Mouse (Mus musculus) induced T-regulatory cell, adult 2 months (primary cell): ENCODE measurements around the gene Tpcn2.

Experiments used
- DNase-seq: peaks from one replicate; pipeline ENCODE4 v3.0.0-alpha.2; 2012; ENCODE audit warnings: low read depth

The Tpcn2 gene

DNA sequence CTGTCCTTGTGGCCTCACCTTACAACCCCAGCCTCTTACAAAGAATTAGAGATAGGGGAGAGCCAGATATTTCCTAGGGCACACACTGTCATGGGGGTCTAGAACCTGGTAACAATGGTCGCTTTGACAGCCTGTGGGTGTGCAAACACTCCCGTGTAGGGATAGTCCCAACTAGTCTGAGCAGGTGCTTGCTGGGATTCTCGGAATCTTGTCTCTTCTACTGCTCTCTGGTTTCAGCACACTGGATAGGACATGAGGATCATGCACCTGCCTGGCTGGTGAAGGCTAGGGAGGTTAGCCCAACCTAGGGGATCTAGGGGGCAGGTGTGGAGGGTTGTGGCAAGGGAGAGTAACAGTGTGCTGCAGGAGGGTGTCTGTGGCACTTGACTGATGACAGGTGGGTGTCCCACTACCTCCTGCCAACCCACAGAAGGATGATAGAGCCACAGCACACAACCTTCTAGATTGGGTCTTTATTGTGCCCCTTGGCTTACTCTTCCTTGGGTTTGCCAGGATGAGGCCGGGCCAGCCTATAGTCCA lies 78.4 kb downstream of the Tpcn2 start:
- DNase-seq = no peak

DNA sequence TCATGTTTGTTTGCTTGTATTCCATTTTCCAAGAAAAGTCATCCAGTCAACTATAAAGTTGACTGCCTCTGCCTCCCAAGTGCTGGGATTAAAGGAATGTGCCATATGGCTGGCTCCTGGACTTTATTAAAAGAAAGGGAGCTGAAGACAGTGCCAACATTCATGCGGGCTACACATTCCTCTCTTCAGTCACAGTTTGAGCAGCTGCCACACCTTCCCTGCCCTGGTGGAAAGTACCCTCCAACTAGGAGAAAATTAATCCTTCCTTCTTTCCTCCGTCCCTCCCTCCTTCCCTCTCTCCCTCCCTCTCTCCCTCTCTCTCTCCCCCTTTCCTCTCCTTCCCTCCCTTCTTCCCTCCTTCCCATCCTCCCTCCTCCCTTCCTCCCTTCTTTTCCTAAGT lies 84.1 kb downstream of the Tpcn2 start:
- DNase-seq = no peak

DNA sequence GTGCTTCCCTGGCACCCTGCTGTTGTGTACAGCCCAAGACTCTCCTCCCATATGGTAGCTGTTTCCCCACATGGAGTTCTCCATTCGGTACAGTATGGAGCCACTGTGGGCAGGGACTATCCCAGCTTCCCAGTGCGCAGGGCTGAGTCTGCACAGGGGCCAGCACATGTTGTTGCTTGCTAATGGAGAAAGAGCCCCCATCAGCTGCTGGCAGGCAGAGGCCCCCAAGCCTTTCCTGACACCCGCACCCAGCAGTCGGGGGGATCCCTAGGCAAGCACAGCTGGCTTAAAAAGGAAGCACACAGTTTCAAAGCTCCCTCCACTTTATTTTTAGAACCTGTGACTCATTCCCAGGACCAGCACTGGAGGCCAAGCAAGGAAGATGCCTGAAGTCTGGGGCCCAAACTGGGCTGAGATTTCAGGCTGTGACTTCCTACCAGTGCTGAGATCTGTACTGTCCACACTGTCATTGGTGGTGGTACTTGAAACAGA lies 85.5 kb downstream of the Tpcn2 start:
- no peak for DNase-seq

DNA sequence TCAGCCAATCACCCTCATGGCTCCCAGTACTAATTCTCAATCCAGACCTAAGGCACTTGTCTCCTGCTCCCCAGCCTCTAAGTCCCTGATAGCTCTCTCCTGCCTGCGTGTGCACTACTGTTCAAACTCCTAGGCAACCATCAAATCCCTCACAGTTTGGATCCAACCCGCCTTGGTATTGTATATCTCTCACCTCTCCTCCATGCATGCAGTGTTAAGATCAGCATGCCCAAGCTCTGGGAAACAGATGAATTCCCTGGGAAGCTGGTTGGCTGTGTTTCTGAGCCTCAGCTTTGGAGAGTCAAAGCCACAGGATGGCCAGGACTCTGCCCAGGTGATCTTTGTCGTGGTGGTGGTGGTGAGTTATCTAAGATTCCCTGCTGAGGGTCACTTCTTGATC lies 86.1 kb downstream of the Tpcn2 start:
- DNase-seq = no peak

DNA sequence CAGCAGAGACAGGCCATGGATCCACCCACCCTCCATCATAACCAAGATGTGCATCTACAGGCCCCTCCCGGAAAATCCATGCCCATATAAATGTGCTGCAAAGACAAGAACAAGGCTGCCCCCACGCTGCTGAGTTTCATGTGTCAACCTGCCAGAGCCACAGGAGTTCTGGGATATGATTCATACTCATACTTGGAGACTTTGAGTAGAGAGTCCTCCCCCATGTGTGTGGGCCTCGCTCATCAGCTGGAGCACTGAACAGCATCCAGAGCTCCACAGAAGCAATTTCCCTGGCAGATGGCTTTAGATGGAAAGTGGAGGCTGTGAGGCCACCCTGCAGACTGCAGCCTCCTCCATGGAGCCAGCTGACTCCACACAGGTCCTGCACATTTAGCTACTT lies 86.8 kb downstream of the Tpcn2 start:
- DNase-seq = no peak

DNA sequence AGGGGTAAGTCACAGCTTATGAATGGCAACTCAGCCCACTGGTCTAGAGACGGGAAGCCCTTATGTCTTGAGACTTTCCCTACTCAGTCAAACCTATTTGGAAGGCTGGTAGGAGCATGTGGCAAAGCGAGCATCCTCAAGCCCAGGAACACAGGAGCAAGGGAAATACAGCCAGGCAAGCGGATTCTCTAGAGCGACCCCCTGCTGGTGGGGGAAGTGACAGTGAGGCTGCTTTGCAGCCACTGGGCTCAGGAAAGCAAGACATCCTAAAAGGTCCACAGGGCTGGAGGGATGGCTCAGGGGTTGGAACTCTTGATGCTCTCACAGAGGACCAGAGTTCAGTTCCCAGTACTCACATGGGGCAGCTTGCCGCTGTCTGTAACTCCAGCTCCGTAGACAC lies 87.5 kb downstream of the Tpcn2 start:
- DNase-seq = no peak

DNA sequence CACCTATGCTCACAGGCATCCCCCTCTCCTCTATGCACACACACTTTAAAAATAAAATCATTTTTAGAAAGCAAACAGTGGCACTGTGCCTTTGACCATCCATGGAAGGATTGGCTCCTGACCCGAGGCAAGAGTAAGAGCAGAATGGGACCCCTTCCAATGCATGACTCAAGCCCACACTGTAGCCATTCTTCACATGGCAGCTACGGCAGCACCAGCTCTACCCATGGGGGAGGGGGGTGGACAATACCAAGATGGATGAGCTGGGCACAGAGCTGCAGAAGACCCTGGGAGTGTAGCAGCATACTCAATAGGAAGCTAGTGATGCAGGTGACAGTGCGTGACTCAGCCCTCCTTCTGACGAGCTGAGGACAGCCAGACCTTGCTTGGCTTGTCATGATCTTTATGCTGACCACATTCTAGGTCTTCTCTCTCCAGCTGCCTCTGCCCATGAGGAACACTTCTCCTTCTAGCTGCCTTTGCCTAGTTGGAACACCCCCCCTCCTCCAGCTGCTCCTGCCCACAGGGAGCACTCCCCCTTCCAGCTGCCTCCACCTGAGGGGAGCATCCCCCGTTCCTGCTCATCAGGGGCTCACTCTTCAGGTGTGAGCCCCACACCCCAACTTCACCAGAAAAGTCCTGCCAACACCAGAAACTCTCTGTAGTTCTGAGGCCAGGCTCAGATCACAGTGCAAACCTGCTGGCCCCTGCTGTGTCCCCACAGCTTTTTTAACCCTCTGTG lies 88.5 kb downstream of the Tpcn2 start:
- no peak for DNase-seq

DNA sequence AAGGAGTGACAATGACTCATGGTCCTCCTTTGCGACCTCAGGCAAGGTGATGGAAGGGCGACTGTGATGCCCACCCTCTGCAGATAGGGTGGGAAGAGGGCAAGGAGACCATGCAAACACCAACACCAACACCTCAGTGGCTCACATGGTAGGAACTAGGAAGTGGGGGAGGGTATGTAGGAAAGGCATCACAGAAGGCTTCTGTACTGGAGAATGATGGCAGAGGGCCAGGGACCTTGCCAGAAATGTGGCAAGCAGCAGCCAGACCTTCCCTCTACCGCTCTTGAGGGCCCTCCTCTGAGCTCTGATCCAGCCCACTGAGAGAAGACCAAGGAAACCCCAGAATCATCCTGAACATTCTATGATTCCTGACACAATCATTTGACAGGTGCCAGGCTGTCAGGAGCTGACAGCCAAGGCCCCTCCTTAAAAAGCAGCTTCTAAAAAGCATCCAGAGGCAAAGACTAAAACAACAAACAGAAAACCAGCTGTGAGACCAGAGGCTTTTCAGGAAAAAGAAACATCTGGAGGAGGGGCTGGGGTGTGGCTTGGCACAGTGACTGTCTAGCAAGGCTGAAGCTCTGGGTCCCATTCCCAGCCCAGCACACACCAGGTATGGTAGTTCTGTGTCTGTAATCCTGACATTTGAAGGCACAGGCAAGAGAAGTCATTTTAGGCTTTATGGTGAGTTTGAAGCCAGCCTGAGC lies 89.2 kb downstream of the Tpcn2 start:
- DNase-seq = no peak

DNA sequence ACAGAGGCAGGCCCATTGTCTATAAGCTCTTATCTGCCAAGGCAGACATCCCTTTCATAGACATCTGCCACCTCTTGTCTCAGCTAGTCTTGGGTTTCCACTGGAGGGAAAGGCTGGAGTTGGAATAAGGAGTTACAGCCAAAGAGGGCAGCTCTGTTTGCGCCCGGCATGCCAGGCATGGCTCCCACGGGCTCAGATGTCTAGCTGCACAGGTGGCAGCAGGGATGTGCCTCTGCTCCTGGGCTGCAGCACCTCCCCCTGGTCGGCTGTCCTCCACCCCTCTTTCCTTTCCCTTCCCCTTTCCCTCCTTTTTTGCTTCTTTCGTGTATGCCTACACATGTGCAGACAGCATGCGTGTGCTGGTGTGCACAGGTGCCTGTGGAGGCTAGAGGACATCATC lies 91.0 kb downstream of the Tpcn2 start:
- DNase-seq = no peak

DNA sequence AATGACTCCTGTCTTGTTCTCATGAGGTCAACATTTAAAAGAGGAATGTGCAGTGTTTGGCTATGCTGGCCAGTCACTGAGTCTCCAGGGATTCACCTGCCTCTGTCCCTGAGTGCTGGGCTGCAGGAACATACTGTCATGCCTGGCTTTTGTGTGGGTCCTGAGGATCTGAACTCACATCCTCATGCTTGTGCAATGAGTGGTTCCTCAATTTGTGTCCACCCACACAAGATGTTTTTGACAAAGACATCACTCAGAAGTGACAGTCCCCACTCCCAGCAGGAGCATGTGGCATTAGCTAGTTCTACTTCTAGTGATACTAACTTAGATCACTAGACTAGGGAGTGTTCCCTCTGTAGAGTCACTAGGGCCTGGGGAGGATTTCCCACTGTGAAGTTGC lies 93.3 kb downstream of the Tpcn2 start:
- DNase-seq = no peak

DNA sequence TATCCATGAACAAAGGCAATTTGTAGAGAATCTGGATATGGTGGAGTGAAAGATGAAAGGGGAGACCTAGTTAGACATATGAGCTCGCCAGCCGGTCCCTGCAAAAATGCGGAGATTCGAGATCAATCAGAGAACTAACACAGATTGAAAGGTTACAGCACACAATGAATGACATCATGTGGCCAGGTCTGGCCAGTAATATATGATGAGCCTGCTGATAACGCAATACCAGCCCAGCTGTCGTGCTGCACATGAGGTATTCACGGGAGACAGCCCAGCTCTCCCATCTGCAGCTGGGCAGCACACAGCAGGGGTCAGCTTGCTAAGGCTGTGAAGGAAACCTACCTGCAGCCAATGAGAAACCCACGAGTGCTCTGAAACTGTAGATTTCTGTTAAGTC lies 94.5 kb downstream of the Tpcn2 start:
- no peak for DNase-seq

DNA sequence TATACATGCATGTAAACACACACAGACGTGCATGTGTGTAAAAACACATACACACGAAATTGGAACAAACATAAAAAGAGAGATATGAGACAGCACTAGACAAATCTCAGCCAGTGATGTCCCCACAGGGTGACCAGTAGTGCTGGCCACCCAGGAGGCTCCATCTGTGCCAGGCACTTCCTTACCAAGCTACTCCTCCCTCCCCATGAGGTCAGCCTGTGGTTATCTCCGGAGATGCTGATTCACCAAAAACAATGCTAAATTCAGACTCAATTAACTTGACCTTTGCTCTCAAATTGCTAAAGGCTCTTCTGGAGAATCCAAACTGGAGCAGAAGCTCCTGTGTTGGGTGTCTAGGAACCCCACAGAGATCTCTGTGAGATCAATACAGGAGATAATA lies 96.0 kb downstream of the Tpcn2 start:
- DNase-seq = no peak

DNA sequence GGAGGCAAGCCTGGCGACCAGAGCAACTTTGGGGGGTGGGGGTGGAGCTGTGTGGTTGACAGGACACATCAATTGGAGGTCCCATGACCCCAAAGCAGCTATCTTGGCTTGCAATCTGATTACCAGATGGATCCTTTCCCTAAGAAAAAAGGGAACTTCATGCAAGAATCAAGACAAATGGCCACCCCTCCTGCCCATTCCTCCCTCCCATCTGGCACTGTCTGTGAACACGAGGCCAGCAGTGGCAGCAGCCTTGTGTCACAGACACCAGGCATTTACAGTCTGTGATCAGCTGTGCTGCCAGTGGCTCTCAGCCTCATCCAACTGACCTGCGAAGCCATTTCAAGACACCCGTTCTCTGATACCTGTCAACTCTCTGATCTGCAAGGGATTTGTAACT lies 101.4 kb downstream of the Tpcn2 start:
- DNase-seq = no peak

DNA sequence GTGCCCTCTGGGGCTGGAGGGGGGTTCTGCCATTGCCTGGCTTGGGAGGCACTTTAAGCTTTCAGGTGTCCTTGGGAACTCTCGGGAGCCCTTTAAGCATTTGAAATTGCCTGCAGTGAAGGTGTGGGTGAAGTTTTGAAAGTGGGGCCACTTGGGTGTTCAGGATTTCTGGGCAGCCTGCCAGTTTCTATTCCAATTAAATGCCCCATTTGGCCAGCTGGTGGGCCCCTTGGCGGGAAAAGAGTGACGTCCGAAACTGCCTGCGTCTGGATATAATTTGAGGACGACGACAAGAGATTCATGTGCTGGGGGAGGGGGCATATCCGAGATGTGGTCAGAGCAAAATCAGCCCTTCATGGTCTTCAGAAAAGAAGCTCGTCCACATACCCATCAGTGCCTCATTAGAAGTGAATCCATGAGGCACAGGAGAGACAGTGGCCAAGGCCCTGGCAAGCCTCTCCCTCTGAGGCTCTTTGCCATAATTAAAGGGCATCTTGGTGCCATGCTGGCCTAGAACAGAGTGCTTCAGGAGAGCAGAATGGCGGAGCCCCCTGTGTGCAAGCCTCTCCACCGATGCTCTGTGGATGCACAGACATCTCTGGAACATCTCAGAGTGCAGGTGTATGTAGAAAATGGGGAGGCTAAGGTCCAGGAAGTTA lies 102.3 kb downstream of the Tpcn2 start:
- no peak for DNase-seq

DNA sequence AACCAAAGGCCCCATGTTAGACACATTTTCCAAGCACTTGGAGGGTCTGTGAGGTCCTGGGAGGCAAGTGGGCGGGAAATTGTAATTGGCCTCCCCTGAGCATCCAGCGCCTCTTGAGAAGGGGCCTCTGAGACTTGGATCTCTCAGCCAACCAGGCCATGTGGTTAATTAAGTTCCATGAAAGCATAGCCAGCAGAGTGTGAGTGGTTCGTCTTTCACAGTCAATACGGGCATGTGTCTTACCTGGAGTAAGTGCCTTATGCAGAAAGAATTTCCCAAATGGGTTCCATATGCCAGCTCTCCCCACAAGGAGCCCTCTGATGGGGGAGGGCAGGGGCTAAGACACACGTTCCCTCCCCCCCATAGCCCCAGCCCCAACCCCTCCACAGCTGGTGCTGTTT lies 104.1 kb downstream of the Tpcn2 start:
- no peak for DNase-seq

DNA sequence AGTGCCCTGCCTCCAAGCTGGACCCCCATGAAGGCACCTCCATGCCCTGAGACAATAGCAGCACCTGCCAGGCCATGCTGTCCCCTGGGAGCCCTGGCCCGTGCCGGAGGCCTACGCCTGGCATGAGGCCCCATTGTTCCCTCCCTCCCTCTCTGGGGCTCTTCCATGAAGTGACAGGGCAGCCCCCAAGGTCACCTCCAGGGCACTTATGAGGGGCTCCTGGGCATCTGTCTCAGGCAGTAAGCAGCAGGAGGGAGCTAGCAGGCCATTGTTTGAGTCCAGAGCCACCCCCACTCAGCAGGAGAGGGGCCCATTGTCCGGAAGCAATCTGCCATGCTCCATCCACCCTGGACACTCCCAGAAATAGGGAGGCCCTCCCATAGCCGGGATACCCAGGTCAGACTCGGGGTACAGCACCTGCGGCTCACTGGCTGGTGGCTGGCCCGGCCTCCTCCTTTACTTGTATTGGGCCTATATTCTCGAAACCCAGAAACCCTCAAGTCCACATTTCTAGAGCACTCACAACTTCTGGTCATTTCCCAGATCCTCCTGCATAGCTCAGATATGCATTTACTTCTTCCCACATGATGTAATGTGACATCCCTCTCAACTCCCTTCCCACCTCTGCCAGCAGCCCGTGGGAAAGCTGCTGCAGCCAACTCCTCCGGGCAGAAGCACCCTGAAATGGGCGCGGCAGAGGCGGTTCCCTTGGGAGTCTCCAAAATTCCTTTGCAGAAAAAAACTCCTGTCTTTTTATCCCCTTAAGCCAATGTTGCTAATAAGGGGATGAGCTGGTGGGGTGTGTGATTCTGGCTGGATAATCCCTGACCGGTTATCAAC lies 106.8 kb downstream of the Tpcn2 start:
- DNase-seq = no peak

DNA sequence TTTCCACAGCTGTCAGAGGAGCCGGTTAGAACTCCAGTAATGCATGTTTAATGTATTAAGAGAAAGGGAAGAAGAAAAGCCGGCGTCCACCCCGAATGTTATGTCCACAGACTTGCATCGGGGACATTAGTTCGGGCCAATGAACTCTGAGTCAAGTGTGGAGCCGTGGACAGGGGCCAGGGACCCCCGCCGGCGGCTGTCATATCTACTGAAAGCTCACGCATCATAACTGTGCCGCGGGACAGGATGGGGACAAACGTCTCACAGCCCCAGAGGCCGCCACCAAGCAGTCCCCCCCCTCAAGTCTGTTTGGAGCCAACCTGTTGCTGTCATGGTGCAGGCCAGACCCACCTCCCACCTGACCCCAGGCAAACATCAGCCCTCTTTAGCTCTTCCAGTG lies 110.2 kb downstream of the Tpcn2 start:
- DNase-seq = no peak

DNA sequence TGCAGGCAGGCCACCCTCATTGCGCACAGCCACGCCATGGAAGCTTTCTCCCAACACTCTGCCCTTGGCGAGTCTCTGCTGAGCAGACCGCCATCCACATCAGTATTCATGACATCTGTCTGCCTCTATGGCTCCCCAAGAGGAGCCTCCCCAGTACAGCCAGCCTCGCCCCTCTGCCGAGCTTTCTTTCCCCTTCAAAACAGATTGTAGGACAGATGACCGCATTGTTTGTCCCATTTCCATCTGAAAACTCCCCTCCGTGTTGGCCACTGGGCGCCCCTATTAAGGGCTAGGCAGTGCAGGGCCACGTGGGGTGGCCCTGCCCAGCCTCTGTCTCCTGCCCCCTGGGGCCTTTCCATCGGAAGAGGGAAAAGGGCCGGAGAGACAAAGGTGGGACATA lies 110.7 kb downstream of the Tpcn2 start:
- DNase-seq = no peak

DNA sequence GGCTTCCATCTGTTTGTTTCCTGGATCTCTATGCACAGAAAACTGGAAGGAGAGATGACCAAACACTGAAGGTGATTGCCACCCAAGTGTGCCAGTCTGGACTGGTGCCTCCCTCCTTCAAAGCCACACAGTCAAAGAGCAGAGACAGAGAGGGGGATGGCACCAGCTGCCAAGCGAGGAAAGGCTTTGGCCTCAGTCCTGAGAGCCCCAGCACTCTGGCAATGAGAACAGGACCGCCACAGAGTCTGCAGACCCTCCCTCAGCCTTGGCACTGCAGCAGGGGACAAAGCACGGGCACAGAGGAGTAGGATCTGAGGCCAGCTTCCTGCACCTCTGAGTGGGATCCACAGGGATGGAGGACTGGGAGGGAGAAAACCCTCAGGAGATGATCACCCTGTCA lies 114.1 kb downstream of the Tpcn2 start:
- no peak for DNase-seq

DNA sequence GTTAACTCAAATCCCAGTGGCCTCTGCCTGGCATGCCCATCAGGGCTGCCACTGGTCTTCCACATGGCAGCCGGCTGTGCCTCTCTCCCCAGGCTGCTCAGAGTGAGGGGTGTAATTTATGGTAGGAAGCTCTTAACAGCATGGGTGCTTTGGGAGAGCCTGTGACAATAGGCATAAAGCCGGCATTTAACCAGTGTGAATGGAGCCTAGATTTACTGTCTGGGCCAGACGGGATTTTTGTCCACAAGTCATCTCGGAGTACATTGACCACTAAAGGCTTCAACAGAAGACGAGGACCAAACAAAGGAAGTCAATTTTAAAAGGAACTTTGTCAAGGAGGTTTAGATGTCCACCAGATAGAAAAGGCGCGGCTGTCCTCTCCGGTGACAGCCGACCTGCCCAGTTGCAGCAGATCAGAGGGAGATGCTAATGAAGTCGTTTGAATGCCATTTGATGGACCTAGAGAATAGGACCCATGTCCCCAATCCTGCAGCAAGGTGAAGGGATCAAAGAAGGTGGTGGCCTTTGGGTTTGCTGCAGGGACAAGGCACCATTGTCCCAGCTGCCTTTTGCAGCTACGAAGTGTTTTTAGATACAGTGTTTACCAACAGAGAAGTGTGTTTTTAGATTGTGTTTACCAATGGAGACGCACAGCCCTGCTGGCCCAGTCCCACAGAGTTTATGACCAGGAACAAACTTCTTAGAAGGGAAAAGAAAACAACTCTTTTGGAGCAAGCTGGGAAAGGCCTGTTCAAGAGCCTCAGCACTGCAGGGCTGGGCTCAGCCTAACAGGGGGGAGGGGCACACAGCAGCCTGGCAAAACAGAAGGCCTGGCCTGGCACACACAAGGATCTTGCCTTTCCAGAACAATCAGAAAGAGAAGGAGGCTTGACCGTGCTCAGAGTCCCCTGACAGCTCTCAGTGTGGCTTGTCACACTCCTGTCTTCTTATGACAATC lies 124.2 kb downstream of the Tpcn2 start:
- DNase-seq = no peak

DNA sequence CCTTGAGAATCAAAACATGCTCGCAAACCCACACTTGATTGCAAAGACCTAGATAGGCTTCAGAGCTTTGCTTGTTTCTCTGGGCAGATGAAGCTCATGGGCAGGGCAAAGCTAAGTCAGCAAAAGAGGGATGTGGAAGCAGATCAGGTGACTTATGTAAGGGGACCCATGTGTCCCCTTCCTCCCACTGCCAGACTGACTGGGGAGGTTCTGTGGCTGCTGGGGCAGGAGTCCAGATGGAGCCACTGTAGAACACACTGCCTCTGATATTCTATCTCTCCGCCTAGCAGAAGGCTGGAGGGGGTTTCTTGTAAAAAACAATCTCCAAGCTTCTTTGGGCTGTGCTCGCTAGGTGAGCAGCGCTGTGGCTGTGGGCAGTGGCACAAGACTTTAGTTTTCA lies 128.1 kb downstream of the Tpcn2 start:
- DNase-seq = no peak
